Mouse (Mus musculus) A20 (cell line): ENCODE data around the gene Glrb.

Source experiments
- DNase-seq: peaks from one replicate; pipeline ENCODE4 v3.0.0-alpha.2; 2011; ENCODE audit warnings: low read depth, low spot score

Gene Glrb

DNA sequence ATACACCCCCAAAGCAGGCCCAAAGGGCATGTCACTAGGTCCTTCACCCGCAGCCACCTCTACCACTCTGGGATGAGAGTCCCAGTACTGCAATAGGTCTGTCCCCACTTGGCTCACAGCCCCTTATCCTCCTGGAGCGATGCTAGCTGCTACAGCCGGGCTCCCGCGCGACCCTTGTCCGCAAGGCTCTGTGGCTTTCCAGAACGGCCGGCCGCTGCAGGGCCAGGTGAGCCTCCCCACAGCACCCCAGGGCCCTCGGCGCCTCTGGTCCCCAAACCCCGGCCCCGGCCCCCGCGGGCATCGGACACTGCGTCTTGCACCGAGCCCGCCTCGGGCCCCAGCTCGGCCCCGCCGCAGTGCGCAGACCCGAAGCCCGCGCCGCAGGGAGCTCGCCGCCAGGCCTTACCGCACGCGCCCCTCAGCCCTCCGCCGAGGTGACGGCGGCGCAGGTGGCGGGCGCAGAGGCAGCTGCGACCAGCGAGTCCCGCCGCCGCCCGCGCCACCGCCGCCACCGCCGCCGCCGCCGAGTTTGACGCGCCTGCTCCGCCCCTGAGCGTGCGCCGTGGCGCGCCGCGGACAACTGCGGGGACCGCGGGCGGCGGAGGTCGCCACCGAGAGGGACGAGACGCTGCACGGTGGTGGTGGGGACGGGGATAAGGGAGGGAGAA lies at the start of gene Glrb:
TSS of gene Glrb (minus strand) at position 550 of the 668 bp plus-strand sequence.
- DNase-seq, result no peak

- no peak for DNase-seq
Observed at GRCm38 (mm10) chr3:80959965-80960364, 46.5 kb upstream of the Glrb start.

DNA sequence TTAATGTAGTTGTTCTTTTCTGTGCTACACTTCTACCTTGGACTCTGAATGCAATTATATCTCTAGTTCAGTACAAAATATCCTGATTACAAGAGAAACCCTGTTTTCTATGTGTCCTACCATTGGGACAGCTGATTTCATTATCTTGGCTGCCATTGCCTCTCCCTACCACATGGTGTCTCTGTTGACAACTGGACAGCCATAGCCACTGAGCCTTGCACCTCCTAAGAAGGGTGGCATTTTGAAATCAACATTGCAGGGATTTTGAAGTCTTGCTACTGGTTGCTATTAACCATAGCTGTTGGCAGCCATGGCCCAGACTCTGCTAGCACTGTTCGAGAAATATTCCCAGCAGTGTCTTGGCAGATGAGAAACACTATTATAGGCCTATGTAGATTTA lies 45.1 kb upstream of the Glrb start:
- DNase-seq, result peak; percentile 48

DNA sequence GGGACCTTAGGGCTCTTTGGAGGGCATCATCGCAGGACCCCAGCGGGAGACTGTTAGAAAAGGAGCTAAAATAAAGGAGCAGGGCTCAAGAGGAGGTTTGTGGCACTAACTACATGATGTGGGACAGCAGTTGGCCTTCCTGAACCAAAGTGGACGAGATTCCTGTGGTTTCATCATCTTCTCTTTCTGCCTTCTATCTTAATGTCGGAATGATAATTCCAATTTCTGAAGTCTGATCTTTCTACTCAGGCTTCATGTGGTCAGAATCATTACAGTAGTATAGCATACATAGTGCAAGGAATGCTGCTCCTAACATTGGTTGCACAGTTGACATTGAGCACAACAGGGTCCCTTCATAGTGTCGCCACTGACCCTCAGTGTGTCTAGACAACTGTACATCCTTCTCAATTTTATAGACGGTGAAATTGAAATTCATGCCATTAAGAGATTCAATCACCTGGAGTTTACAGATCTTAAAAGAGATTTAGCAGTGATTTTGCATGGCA lies 372 bp upstream of the Glrb start:
- DNase-seq, result no peak

DNA sequence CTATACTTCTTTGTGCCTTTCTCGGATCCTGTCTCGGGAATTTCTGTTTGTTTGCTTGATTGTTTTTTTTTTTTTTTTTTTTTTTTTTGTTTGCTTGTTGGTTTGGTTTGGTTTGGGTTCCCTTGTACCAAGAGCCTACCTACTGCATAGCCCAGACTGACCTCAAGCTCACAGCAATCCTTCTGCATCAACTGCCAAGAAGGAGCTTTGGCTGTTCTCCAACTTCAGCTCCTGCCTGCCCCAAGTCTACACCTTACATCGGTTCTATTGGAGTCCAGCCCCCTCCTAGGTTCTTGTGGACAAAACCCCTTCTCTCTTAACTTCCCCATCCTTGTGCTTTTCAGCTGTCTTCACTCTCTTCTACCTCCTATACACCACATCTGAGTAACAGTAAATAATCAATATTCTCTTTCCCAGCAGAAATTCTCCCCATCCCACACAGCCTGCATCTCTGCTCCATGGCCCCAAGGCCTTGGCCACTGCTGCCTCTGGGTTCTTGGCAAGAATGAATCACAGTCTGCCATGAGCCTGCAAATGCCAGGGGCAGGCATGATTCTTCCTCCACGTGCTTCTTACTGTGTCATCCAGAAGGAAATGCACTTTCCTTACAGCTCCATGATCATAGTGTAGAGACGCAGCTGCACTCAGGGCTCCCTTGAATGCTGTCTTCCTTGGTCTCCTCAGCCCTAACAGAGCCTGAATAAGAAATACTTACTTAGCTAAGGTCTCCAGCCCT lies 18.5 kb downstream of the Glrb start:
- no peak for DNase-seq

DNA sequence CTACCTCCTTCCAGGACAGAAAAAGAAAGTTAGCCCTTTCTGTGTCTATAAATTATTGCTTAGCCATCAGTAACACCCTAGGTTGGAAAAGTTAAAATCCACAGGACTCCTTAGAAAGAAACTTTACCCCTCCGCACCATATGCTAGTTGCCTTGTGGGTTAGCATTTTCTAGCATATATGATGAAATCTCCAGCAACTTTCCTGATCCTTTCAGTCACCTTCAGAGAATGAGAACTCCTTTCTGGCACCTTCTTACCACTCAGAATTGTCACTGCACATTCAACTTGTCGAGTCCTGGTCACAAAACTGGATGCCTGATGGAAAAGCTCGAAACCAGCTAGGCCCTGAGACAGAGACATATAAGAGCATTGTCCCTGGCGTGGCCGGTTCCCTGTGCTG lies 19.1 kb downstream of the Glrb start:
- no peak for DNase-seq

DNA sequence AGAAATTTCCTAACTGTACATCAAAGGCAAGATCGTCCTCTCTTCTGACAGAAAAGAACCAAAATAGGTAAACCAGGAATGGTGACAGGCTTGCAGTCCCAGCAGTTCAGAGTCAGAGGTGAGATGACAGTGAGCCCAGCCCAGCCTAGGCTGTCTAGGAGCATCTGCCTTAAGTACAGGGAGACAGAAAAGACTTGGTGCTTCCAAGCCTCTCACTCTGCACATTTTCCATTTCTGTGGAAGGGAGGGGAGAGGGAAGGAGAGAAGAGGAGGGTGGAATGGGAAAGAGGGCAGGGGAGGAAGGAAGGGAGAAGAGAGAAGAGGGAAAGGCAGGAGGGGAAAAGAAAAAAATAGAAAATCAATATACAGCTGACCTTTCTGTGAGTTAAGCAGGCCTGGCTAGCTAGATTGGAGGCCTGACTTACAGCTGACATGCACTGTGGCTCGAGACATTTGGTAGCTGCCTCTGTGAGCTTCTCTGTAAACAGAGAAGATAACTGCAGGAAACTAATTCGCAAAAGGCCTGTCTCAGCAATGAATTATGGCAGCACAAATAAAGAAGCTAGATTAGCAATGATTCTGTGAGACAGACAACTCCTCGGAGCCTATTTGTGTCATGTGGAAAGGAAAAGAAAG lies 20.3 kb downstream of the Glrb start:
- no peak for DNase-seq

DNA sequence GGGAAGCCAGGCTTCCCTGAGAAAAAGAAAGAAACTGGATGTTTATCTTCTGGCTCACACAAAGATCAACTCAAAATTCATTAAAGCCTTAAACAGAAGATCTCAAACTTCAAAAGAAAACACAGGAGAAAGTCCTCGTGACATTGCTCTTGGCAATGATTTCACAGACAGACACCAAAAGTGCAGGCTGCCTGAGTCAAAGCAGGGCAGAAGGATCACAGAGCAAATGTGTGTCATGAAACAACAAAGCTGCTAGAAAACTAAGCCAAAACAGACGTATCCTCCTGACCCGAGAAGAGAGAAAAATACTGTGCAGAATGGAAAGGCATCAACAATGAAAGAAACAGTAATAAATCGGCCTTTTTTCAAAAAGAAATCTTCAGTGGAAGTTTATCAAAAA lies 22.4 kb downstream of the Glrb start:
- DNase-seq, result no peak

DNA sequence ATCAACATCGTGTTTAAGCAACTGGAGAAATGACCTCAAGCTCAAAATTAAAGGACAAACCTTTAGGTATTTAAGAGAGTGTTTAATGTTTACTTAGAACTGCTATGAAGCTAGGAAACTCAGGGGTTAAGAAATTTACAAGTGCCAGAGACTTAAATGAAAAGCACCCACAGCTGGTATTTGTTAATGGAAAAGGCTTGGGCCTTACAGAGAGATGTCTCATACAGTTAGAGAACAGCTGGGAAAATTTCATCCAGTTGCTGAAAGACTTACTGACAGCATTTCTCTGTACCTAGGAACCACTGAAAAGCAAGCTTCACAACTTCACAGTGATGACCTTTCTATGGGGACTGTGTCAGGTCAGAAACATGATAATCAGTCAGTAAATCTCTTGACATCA lies 28.3 kb downstream of the Glrb start:
- no peak for DNase-seq

DNA sequence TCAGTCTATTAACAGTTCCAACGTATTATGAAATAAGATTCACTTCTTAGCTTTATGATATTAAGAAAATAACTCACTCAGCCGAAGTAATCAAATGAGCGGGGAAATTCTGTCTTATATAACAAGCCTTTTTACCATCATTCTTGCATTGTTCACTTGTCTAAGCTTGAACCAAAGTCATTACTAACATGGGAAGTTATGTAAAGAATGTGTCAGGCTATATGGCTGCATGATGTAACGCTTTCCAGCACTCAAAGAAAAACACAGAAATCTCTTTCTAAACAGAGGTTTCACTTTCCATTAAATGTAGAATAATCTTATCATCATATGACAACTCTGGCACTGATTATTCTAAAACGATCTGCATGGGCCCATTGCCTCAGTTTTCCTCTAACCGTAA lies 29.9 kb downstream of the Glrb start:
- DNase-seq, result no peak

DNA sequence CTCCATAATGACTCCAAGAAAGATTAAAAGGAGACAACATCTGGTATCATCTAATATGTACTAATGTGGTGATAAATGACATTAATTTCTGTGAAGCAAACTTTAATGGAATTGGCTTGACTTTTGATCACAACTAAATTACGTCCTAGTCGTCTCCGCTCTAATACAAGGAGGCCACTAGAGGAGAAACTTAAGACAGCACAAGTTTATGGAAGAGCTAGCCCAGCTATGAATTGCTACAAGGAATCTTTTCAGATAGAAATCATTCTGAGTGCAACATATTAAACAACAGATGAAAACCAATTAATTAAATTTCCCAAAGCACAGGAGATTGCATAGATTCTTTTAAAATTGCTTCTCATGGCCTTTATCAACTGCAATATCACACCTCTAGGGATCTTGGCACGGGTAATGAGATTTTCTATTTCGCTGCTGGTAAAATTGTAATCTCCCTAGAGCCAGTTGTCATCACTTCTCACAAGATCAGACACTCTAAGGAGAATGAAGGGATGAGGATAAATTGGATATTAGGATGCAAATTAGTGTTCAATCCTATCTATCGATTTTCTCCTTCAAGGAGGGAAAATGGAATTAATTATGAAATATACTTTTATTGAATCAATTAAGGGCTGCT lies 32.7 kb downstream of the Glrb start:
- no peak for DNase-seq

DNA sequence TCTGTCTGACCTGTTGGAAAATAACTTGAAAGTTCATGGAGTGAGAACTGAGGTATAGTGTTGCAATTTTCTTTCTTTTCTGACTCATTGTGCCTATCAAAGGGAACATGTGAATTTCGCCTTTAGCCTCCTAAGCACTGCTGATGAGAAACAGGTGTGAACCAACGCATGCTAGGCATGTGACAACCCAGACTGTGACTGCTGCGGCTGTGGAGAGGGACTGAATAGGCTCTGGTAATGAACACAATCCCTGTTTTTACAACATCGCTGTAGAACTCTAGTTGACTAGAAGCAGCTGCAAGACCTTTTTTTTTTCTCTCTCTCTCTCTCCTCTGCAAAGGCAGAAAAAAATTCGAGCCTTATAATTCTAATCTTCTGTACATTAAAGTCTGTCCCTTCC lies 34.9 kb downstream of the Glrb start:
- DNase-seq, result no peak

- DNase-seq, result no peak
Observed at GRCm38 (mm10) chr3:80874690-80875353, 38.6 kb downstream of the Glrb start.

GRCm38 (mm10) chr3:80874081-80874480 lies 39.4 kb downstream of the Glrb start:
- no peak for DNase-seq

DNA sequence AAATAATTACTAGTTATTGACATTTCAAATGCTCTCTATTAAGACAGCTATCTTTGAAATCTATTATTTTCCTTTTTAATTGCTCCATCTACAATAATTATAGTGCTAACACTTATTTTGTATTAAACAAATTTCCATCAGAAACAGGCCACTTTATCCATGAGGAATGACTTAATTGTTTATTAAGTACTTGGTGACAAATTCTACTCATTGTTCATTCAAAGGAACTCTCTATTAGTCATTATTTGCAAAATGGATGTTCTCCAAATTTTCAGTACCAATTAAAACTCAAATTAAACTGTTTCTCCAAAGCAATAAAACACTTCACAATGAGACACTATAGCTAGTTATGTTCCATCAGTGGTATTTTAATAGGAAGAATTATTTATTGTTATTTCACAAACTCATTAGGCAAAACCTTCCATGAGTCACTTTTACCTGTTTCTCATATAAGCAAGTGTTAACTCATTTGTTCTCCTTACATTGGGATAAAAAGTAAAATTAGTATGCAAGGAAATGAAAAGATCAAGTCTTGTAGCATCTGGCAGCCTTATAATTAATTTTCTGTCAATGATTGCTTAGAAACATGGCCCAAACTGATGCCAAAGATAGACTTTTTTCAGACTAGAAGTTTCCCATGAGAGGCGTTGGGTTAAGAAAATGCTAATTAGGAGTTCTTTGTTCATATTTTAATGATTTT lies 41.8 kb downstream of the Glrb start:
- no peak for DNase-seq

DNA sequence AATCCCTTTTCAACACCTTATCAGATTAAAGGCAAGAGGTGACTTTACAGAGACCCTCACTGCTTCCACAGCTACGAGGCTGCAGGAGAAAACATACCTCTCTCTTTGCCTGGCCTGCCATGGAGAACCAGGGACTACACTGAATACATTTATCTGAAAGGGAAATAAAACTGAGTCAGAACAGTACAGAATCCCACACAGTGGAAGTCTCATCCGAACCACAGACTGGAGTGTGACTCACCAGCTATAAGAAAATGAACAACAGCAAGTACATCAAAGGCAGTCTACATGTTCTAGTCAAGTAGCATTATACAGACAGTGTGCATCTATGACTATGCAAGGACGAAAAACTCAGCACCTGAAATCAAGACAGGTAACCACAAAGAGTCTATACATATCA lies 46.1 kb downstream of the Glrb start:
- no peak for DNase-seq

DNA sequence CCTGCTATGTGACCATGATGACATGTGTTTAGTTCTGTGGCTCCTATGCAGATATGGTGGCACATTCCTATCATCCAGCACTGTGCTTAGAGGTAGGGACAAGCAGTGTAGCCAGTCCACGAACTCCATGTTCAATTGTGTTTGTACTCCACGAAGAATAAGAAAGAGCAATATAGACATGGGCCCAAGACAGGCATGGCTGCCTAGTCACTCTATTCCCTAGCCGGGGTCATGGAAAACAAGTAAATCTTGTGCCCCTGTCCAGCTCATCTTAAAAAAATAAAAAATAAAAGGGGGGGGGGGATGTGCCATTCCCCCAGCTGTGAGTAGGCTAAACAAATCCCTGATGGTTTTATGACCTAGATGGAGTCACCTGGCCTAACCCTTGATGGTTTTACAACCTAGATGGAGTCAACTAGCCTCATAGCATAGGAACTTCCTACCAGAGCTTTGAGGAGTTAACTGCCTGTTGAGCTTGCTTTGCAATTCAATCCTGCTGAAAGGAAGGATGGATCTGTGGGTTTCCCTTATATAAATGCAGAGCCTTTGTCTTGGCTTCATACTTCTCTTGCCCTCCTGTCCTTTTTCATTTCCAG lies 60.5 kb downstream of the Glrb start:
- DNase-seq, result no peak

GRCm38 (mm10) chr3:80850947-80851346 lies 62.5 kb downstream of the Glrb start:
- DNase-seq, result no peak

DNA sequence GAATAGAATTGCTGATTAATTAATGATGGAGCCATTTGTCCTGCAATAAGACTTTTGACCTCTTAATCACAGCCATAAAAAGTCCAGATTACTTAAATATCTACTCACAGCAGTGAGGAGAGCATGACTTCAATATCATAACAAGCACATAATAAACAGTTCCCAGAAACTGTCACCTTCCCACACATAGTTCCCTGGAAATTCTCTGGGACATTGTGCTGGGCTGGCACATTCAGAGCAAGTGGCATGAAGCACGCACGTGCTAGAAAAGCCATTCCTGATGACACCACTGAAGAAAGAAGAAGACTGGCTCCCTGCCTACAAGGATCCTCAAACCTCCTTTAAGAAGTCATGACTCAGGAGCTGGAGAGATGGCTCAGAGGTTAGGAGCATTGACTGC lies 67.8 kb downstream of the Glrb start:
- no peak for DNase-seq

- DNase-seq, result no peak
Observed at GRCm38 (mm10) chr3:80839845-80840244, 73.6 kb downstream of the Glrb start.

GRCm38 (mm10) chr3:80837583-80837982 lies 75.9 kb downstream of the Glrb start:
- DNase-seq, result no peak
